Mouse (Mus musculus) CH12.LX (cell line): Measurements from ENCODE around the gene Gm20431.

Source experiments
- CTCF ChIP-seq, 2 experiments: IDR thresholded peaks in 1 of 2; conservative IDR thresholded peaks in 1 of 2; 2 replicates each; pipeline ENCODE4 v1.5.1; 2011 to 2012; ENCODE audit warnings: low read depth in 2 of 2, low read length in 2 of 2, improper control_type of control experiment in 1 of 2, inconsistent platforms in 1 of 2, mild to moderate bottlenecking in 1 of 2, moderate library complexity in 1 of 2
- GABPA ChIP-seq: IDR thresholded peaks from 2 replicates; pipeline ENCODE4 v1.6.1; 2012; ENCODE audit warnings: low read depth, low read length, improper control_type of control experiment, inconsistent platforms; ENCODE audit not compliant: insufficient replicate concordance
- MAFK ChIP-seq: IDR thresholded peaks from 2 replicates; pipeline ENCODE4 v1.6.1; 2011; ENCODE audit warnings: low read length, improper control_type of control experiment; ENCODE audit not compliant: insufficient replicate concordance
- MAX ChIP-seq: IDR thresholded peaks from 2 replicates; pipeline ENCODE4 v1.6.1; 2011; ENCODE audit warnings: low read length, improper control_type of control experiment
- POLR2A ChIP-seq: IDR thresholded peaks from 2 replicates; pipeline ENCODE4 v1.6.1; 2011; ENCODE audit warnings: low read depth, mild to moderate bottlenecking, improper control_type of control experiment, low read length
- TBP ChIP-seq: conservative IDR thresholded peaks from 2 replicates; pipeline ENCODE4 v1.6.1; 2011; ENCODE audit warnings: low read depth, low read length, improper control_type of control experiment
- TCF12 ChIP-seq: IDR thresholded peaks from 2 replicates; pipeline ENCODE4 v1.6.1; 2014; ENCODE audit warnings: low read depth, mild to moderate bottlenecking, inconsistent platforms, low read length, improper control_type of control experiment
- ZC3H11A ChIP-seq: IDR thresholded peaks from 2 replicates; pipeline ENCODE4 v1.6.1; 2012; ENCODE audit warnings: low read depth, mild to moderate bottlenecking, inconsistent platforms, low read length, improper control_type of control experiment
- ZKSCAN1 ChIP-seq: IDR thresholded peaks from 2 replicates; pipeline ENCODE4 v1.6.1; 2012; ENCODE audit warnings: low read depth, inconsistent platforms, low read length, improper control_type of control experiment, borderline replicate concordance

DNA sequence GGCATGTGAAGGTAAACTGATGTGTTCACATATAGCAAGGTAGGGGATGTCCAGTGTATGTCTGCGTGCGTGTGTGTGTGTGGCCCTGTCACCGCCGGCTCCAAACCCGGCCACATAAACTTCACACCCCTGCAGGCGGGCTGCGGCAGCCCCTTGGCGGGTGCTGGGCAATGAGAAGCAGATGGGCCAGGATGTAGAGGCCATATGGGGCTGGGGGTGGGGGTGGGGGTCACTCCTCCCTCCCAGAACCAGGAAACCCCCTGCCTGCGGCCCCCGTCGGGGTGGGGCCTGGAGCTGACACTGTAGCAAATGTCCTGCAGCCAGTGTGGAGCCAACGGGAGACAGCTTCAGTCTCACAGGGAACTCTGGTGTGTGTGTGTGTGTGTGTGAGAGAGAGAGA lies 97.6 kb downstream of the Gm20431 start:
- TF ChIP-seq TBP (no peak), POLR2A (no peak), CTCF (conservative IDR thresholded peaks at IDR 0.05 in 1 of 2, IDR thresholded peaks at IDR 0.05 in 1 of 2; ENCODE audit: low read depth in 2 of 2, low read length in 2 of 2) (no peak), MAFK (no peak), GABPA (no peak), MAX (no peak), ZKSCAN1 (no peak), ZC3H11A (no peak), TCF12 (no peak)
